Mouse (Mus musculus): ENCODE results near the gene Cdc14a. TPM values are rescaled to one million over a fixed set of nuclear protein-coding genes. Genes with fewer than 3 reads are reported as not detected.
A peak's percentile ranks its signal among the peaks of the same experiment; 100 is the strongest.

Cdc14a gene
- total and polyA plus RNA-seq, 3 experiments, result 1.6 to 3.4 (median 2.8) TPM

- no peaks in the 10 kb centered on the region for H3K36me3 ChIP-seq (ENCODE audit: control insufficient read depth, insufficient read depth, low read length)
- no peaks in the 10 kb centered on the region for H3K27me3 ChIP-seq (ENCODE audit: control insufficient read depth, insufficient read depth, low read length)
- H3K4me3 ChIP-seq, result no peak overlapping the region
- no peaks in the 10 kb centered on the region for H3K4me1 ChIP-seq (ENCODE audit: control insufficient read depth, insufficient read depth, low read length)
- no peak for DNase-seq
- WGBS, result 87% methylated on average over 6 of the region's 6 CpGs
- no peak overlapping the region for H3K9ac ChIP-seq (ENCODE audit: low read depth, low read length)
- no peaks in the 10 kb centered on the region for H3K79me2 ChIP-seq (replicated peaks; ENCODE audit: control insufficient read depth, insufficient read depth, low read length)
- TF ChIP-seq CTCF (IDR thresholded peaks at IDR 0.05), result no peak
- TF ChIP-seq EP300 (IDR thresholded peaks at IDR 0.05; ENCODE audit: insufficient read depth, low read depth, low read length), result no peak
- no peak for TF ChIP-seq POLR2A (IDR thresholded peaks at IDR 0.05; ENCODE audit: insufficient read depth, low read depth, low read length)
- intact Hi-C loops (cut with DNase I), result no loop called here
- H3K27ac ChIP-seq, result no peak overlapping the region
These were observed 122.1 kb downstream of the Cdc14a start for GRCm38 (mm10) chr3:116301754-116302153.

- no peak overlapping the region for H3K4me3 ChIP-seq
- no peaks in the 10 kb centered on the region for H3K36me3 ChIP-seq (ENCODE audit: control insufficient read depth, insufficient read depth, low read length)
- H3K4me1 ChIP-seq (ENCODE audit: control insufficient read depth, insufficient read depth, low read length), result no peaks in the 10 kb centered on the region
- H3K9ac ChIP-seq (ENCODE audit: low read depth, low read length), result no peak overlapping the region
- no peaks in the 10 kb centered on the region for H3K79me2 ChIP-seq (replicated peaks; ENCODE audit: control insufficient read depth, insufficient read depth, low read length)
- no peak overlapping the region for H3K27ac ChIP-seq
- H3K27me3 ChIP-seq (ENCODE audit: control insufficient read depth, insufficient read depth, low read length), result no peaks in the 10 kb centered on the region
- WGBS, result 77% methylated on average over 10 of the region's 10 CpGs
- no peak for TF ChIP-seq CTCF (IDR thresholded peaks at IDR 0.05)
- no peak for TF ChIP-seq EP300 (IDR thresholded peaks at IDR 0.05; ENCODE audit: insufficient read depth, low read depth, low read length)
- TF ChIP-seq POLR2A (IDR thresholded peaks at IDR 0.05; ENCODE audit: insufficient read depth, low read depth, low read length), result no peak
- DNase-seq, result no peak
- intact Hi-C loops (cut with DNase I), result no loop called here
These were observed 125.1 kb downstream of the Cdc14a start for GRCm38 (mm10) chr3:116298727-116299126.

- Histone ChIP-seq H3K27me3 (ENCODE audit: control insufficient read depth, insufficient read depth, low read length) (no peaks in the 10 kb centered on the region), H3K27ac (no peak overlapping the region), H3K4me3 (no peak overlapping the region), H3K9ac (ENCODE audit: low read depth, low read length) (no peak overlapping the region), H3K79me2 (replicated peaks; ENCODE audit: control insufficient read depth, insufficient read depth, low read length) (no peaks in the 10 kb centered on the region), H3K4me1 (ENCODE audit: control insufficient read depth, insufficient read depth, low read length) (no peaks in the 10 kb centered on the region), H3K36me3 (ENCODE audit: control insufficient read depth, insufficient read depth, low read length) (no peaks in the 10 kb centered on the region)
- intact Hi-C loops (cut with DNase I), result no loop called here
- DNase-seq, result no peak
- WGBS, result 83% methylated on average over 8 of the region's 8 CpGs
- TF ChIP-seq POLR2A (IDR thresholded peaks at IDR 0.05; ENCODE audit: insufficient read depth, low read depth, low read length) (no peak), CTCF (IDR thresholded peaks at IDR 0.05) (no peak), EP300 (IDR thresholded peaks at IDR 0.05; ENCODE audit: insufficient read depth, low read depth, low read length) (no peak)
These were observed 125.8 kb downstream of the Cdc14a start for GRCm38 (mm10) chr3:116298003-116298402.

- TF ChIP-seq POLR2A (IDR thresholded peaks at IDR 0.05; ENCODE audit: insufficient read depth, low read depth, low read length) (no peak), CTCF (IDR thresholded peaks at IDR 0.05) (no peak), EP300 (IDR thresholded peaks at IDR 0.05; ENCODE audit: insufficient read depth, low read depth, low read length) (no peak)
- H3K36me3 ChIP-seq (ENCODE audit: control insufficient read depth, insufficient read depth, low read length), result no peaks in the 10 kb centered on the region
- no peak for DNase-seq
These were observed 126.7 kb downstream of the Cdc14a start for GRCm38 (mm10) chr3:116297170-116297569.

GRCm38 (mm10) chr3:116290041-116290815, 133.6 kb downstream of the Cdc14a start:
- Histone ChIP-seq H3K9ac (ENCODE audit: low read depth, low read length) (no peak overlapping the region), H3K4me3 (no peak overlapping the region), H3K36me3 (ENCODE audit: control insufficient read depth, insufficient read depth, low read length) (no peaks in the 10 kb centered on the region), H3K79me2 (replicated peaks; ENCODE audit: control insufficient read depth, insufficient read depth, low read length) (no peaks in the 10 kb centered on the region), H3K4me1 (ENCODE audit: control insufficient read depth, insufficient read depth, low read length) (no peaks in the 10 kb centered on the region; the same call in 1 of the 2 replicates), H3K27me3 (ENCODE audit: control insufficient read depth, insufficient read depth, low read length) (no peaks in the 10 kb centered on the region), H3K27ac (no peak overlapping the region)
- TF ChIP-seq CTCF (IDR thresholded peaks at IDR 0.05) (no peak), POLR2A (IDR thresholded peaks at IDR 0.05; ENCODE audit: insufficient read depth, low read depth, low read length) (no peak), EP300 (IDR thresholded peaks at IDR 0.05; ENCODE audit: insufficient read depth, low read depth, low read length) (no peak)
- intact Hi-C loops (cut with DNase I), result no loop called here
- WGBS, result 75% methylated on average over 9 of the region's 9 CpGs
- no peak for DNase-seq

More at GRCm38 (mm10) chr3:116297170-116297569, 126.7 kb downstream of the Cdc14a start:
- Histone ChIP-seq H3K4me1 (ENCODE audit: control insufficient read depth, insufficient read depth, low read length) (no peaks in the 10 kb centered on the region), H3K79me2 (replicated peaks; ENCODE audit: control insufficient read depth, insufficient read depth, low read length) (no peaks in the 10 kb centered on the region), H3K27me3 (ENCODE audit: control insufficient read depth, insufficient read depth, low read length) (no peaks in the 10 kb centered on the region), H3K4me3 (no peak overlapping the region), H3K27ac (no peak overlapping the region), H3K9ac (ENCODE audit: low read depth, low read length) (no peak overlapping the region)
- intact Hi-C loops (cut with DNase I), result no loop called here
- 97% methylated on average over 7 of the region's 7 CpGs for WGBS

- Histone ChIP-seq H3K27me3 (ENCODE audit: control insufficient read depth, insufficient read depth, low read length) (no peaks in the 10 kb centered on the region), H3K79me2 (replicated peaks; ENCODE audit: control insufficient read depth, insufficient read depth, low read length) (no peaks in the 10 kb centered on the region), H3K27ac (no peak overlapping the region), H3K36me3 (ENCODE audit: control insufficient read depth, insufficient read depth, low read length) (no peaks in the 10 kb centered on the region), H3K4me1 (ENCODE audit: control insufficient read depth, insufficient read depth, low read length) (no peaks in the 10 kb centered on the region; the same call in 1 of the 2 replicates), H3K4me3 (no peak overlapping the region), H3K9ac (ENCODE audit: low read depth, low read length) (no peak overlapping the region)
- intact Hi-C loops (cut with DNase I), result no loop called here
- 52% methylated on average over 6 of the region's 6 CpGs for whole genome bisulfite sequencing
- DNase-seq, result peak in 1 of 2 experiments; percentile 20
- no peak for TF ChIP-seq CTCF (IDR thresholded peaks at IDR 0.05)
- no peak for TF ChIP-seq POLR2A (IDR thresholded peaks at IDR 0.05; ENCODE audit: insufficient read depth, low read depth, low read length)
- TF ChIP-seq EP300 (IDR thresholded peaks at IDR 0.05; ENCODE audit: insufficient read depth, low read depth, low read length), result no peak
These were observed 135.0 kb downstream of the Cdc14a start for GRCm38 (mm10) chr3:116288833-116289232.

All from heart, adult 2 months (tissue).